In genomic region chr2:181385885-181386284, GRCm38 (mm10) we compare ENCODE assay signal across 9 mouse cellular contexts. TPM values are rescaled to one million over a fixed set of nuclear protein-coding genes. Genes with fewer than 3 reads are reported as not detected.
DNase-seq lines count a peak whose midpoint lies in the region; ATAC-seq lines count a peak whose summit lies in the region.
"Had no signal": no experiment of that assay in that cellular context is flagged by ENCODE, and none has a peak within 500 bp of the region (broad histone marks: within the 10 kb centered on the region; RNA-seq: fewer than 3 reads in every experiment).

No protein-coding gene starts in this region.

- H3K4me3 ChIP-seq in forebrain, embryonic 11.5 days (ENCODE audit: low read depth, low read length) = no peak overlapping the region
- no peak overlapping the region for H3K4me3 ChIP-seq in midbrain, embryonic 14.5 days (replicated peaks; ENCODE audit: low read depth, low read length)
- H3K4me3 ChIP-seq: limb, embryonic 12.5 days had no signal

- no peak overlapping the region for H3K4me2 ChIP-seq in forebrain, embryonic 11.5 days (ENCODE audit: low read depth, low read length, severe bottlenecking)
- no peak overlapping the region for H3K4me2 ChIP-seq in midbrain, embryonic 14.5 days (ENCODE audit: low read length)
- H3K4me2 ChIP-seq: limb, embryonic 12.5 days had no signal

- H3K27me3 ChIP-seq in forebrain, embryonic 11.5 days (ENCODE audit: control insufficient read depth, insufficient read depth, low read length) = no peaks in the 10 kb centered on the region
- no peaks in the 10 kb centered on the region for H3K27me3 ChIP-seq in midbrain, embryonic 14.5 days (ENCODE audit: control insufficient read depth, insufficient read depth, low read length)
- H3K27me3 ChIP-seq: limb, embryonic 12.5 days had no signal

- no peaks in the 10 kb centered on the region for H3K9me3 ChIP-seq in forebrain, embryonic 11.5 days (ENCODE audit: control insufficient read depth, low read length)
- H3K9me3 ChIP-seq in midbrain, embryonic 14.5 days (ENCODE audit: control insufficient read depth, low read length) = no peaks in the 10 kb centered on the region
- H3K9me3 ChIP-seq: limb, embryonic 12.5 days had no signal

- 89% methylated on average over 3 of the region's 3 CpGs for WGBS in forebrain, embryonic 11.5 days
- WGBS in midbrain, embryonic 14.5 days = 97% methylated on average over 3 of the region's 3 CpGs

- H3K9ac ChIP-seq in forebrain, embryonic 11.5 days (ENCODE audit: low read length) = no peak overlapping the region
- no peak overlapping the region for H3K9ac ChIP-seq in midbrain, embryonic 14.5 days (replicated peaks; ENCODE audit: low read length)
- H3K9ac ChIP-seq: limb, embryonic 12.5 days had no signal

- peak; percentile 71 for DNase-seq in adrenal gland, postnatal 10 days
- no peak for DNase-seq in adrenal gland, adult 8-10 months
- DNase-seq in urinary bladder, postnatal 14 days (ENCODE audit: low spot score) = peak; percentile 40
- DNase-seq in urinary bladder, adult 2 months (ENCODE audit: low spot score) = no peak
- DNase-seq in layer of hippocampus, adult 8-10 months (ENCODE audit: low spot score in 2 of 2) = peak; percentile 52 to 66
- DNase-seq in forebrain, embryonic 11.5 days (ENCODE audit: low spot score) = no peak
- DNase-seq in midbrain, embryonic 14.5 days = no peak

- no peak overlapping the region for H3K27ac ChIP-seq in forebrain, embryonic 11.5 days (ENCODE audit: low read depth, low read length)
- H3K27ac ChIP-seq in midbrain, embryonic 14.5 days (replicated peaks; ENCODE audit: low read depth, low read length) = no peak overlapping the region
- H3K27ac ChIP-seq: limb, embryonic 12.5 days had no signal

- no peak for ATAC-seq in forebrain, embryonic 11.5 days (replicated peaks; ENCODE audit: low FRiP score)
- no peak for ATAC-seq in midbrain, embryonic 14.5 days (ENCODE audit: low FRiP score, low TSS enrichment)
- no peak for ATAC-seq in activated CD4-positive, CD25-positive, alpha-beta regulatory T cell, adult 4 months

- peaks cover 4% of the 10 kb centered on the region; the same call in 1 of the 2 replicates for H3K36me3 ChIP-seq in forebrain, embryonic 11.5 days (ENCODE audit: control insufficient read depth, insufficient read depth, low read length)
- H3K36me3 ChIP-seq in midbrain, embryonic 14.5 days (ENCODE audit: control insufficient read depth, insufficient read depth, low read length) = peaks cover 72% of the 10 kb centered on the region

- H3K4me1 ChIP-seq in forebrain, embryonic 11.5 days (replicated peaks; ENCODE audit: control insufficient read depth, insufficient read depth, low read length) = no peaks in the 10 kb centered on the region
- no peaks in the 10 kb centered on the region for H3K4me1 ChIP-seq in midbrain, embryonic 14.5 days (ENCODE audit: control insufficient read depth, insufficient read depth, low read length)
- H3K4me1 ChIP-seq: limb, embryonic 12.5 days had no signal

RNA-seq across cellular contexts. Expression of gene Lime1, which starts 6.0 kb away (rescaled TPM):
- 10 to 100 TPM in 1 of 2 experiments, 1 to 10 TPM in 1; 8.8 to 19.2 TPM for total RNA-seq in adrenal gland, postnatal 10 days (2021)
- 10 to 100 TPM; 17.2 to 37.4 (median 22.9) TPM for total RNA-seq in adrenal gland, adult 8-10 months (2022)
- polyA plus RNA-seq in urinary bladder, adult 2 months (2012; rRNA removed) = 26.6 and 36.3 TPM in 2 replicates
- total RNA-seq in layer of hippocampus, adult 8-10 months (2022) = 10 to 100 TPM; 31.4 to 58.3 (median 42.7) TPM
- polyA plus RNA-seq in forebrain, embryonic 11.5 days (2014; fragmentation: Nextera tagmentation; extraction: Ambion mirVana) = 26.2 and 32.7 TPM in 2 replicates
- 43.7 and 50.1 TPM in 2 replicates for polyA plus RNA-seq in midbrain, embryonic 14.5 days (2014; fragmentation: Nextera tagmentation; extraction: Ambion mirVana)
- 100 to 1,000 TPM; 369 to 440 TPM for polyA plus RNA-seq in activated CD4-positive, CD25-positive, alpha-beta regulatory T cell, adult 4 months (2017; shearing (Covaris generic))

RNA-seq across cellular contexts. Expression of gene Arfrp1, which starts 20.7 kb away (rescaled TPM):
- 10 to 100 TPM; 37.9 to 48.2 TPM for total RNA-seq in adrenal gland, postnatal 10 days (2021)
- total RNA-seq in adrenal gland, adult 8-10 months (2022) = 10 to 100 TPM; 42.4 to 63.8 (median 57.7) TPM
- polyA plus RNA-seq in urinary bladder, adult 2 months (2012; rRNA removed) = 67.5 and 73.0 TPM in 2 replicates
- total RNA-seq in layer of hippocampus, adult 8-10 months (2022) = 10 to 100 TPM; 43.4 to 54.5 (median 50.7) TPM
- polyA plus RNA-seq in forebrain, embryonic 11.5 days (2014; fragmentation: Nextera tagmentation; extraction: Ambion mirVana) = 64.5 and 77.0 TPM in 2 replicates
- polyA plus RNA-seq in midbrain, embryonic 14.5 days (2014; fragmentation: Nextera tagmentation; extraction: Ambion mirVana) = 65.8 and 76.2 TPM in 2 replicates
- 10 to 100 TPM; 52.2 to 60.8 TPM for polyA plus RNA-seq in activated CD4-positive, CD25-positive, alpha-beta regulatory T cell, adult 4 months (2017; shearing (Covaris generic))

RNA-seq across cellular contexts. Expression of gene Zgpat, which starts 21.2 kb away (rescaled TPM):
- 10 to 100 TPM; 26.1 to 37.0 TPM for total RNA-seq in adrenal gland, postnatal 10 days (2021)
- total RNA-seq in adrenal gland, adult 8-10 months (2022) = 10 to 100 TPM; 49.1 to 76.4 (median 55.7) TPM
- polyA plus RNA-seq in urinary bladder, adult 2 months (2012; rRNA removed) = 36.7 and 41.9 TPM in 2 replicates
- 10 to 100 TPM; 69.8 to 88.2 (median 76.7) TPM for total RNA-seq in layer of hippocampus, adult 8-10 months (2022)
- polyA plus RNA-seq in forebrain, embryonic 11.5 days (2014; fragmentation: Nextera tagmentation; extraction: Ambion mirVana) = 52.3 and 54.7 TPM in 2 replicates
- polyA plus RNA-seq in midbrain, embryonic 14.5 days (2014; fragmentation: Nextera tagmentation; extraction: Ambion mirVana) = 65.0 and 67.7 TPM in 2 replicates
- polyA plus RNA-seq in activated CD4-positive, CD25-positive, alpha-beta regulatory T cell, adult 4 months (2017; shearing (Covaris generic)) = 10 to 100 TPM; 22.2 to 22.8 TPM

Comparison
In these comparisons a context has a peak if more than half of its experiments do, and no peak if none do; other contexts are left out.
1. DNase-seq: peak in adrenal gland, postnatal 10 days (single experiment), urinary bladder, postnatal 14 days (single experiment) and layer of hippocampus, adult 8-10 months (2 of 2); none in adrenal gland, adult 8-10 months (single experiment), urinary bladder, adult 2 months (single experiment), forebrain, embryonic 11.5 days (single experiment) and midbrain, embryonic 14.5 days (single experiment).